Mouse (Mus musculus) kidney, postnatal 0 days (tissue): ENCODE data around the gene Dyx1c1. TPM values are rescaled to one million over a fixed set of nuclear protein-coding genes. Genes with fewer than 3 reads are reported as not detected.

Experiments
- ATAC-seq: fragments of 200-750 bp; cut with Nextera tagmentation; replicated peaks from 2 replicates; pipeline ENCODE4 v1.8.0; 2017; ENCODE audit warnings: low read depth, moderate number of reproducible peaks, moderate TSS enrichment, moderate library complexity; ENCODE audit not compliant: low FRiP score
- DNase-seq: peaks from one replicate; pipeline ENCODE4 v3.0.0-alpha.2; 2016; ENCODE audit warnings: low spot score
- H3K27ac ChIP-seq: fragments of 300-500 bp; sonication (generic); 2 replicates; pipeline ENCODE4 v1.5.1; 2014; ENCODE audit warnings: mild to moderate bottlenecking
- H3K27me3 ChIP-seq: fragments of 300-500 bp; sonication (generic); 2 replicates; pipeline ENCODE4 v1.6.1; 2014; ENCODE audit warnings: low read length, mixed read lengths; ENCODE audit not compliant: insufficient read depth
- H3K36me3 ChIP-seq: fragments of 300-500 bp; sonication (generic); 2 replicates; pipeline ENCODE4 v1.6.1; 2014; ENCODE audit warnings: low read length, mixed read lengths; ENCODE audit not compliant: insufficient read depth
- H3K4me1 ChIP-seq: fragments of 300-500 bp; sonication (generic); replicated peaks from 2 replicates; pipeline ENCODE4 v1.6.1; 2014; ENCODE audit warnings: antibody characterized with exemption, low read length, mixed read lengths; ENCODE audit not compliant: insufficient read depth
- H3K4me2 ChIP-seq: fragments of 300-500 bp; sonication (generic); 2 replicates; pipeline ENCODE4 v1.6.1; 2014; ENCODE audit warnings: mild to moderate bottlenecking, low read length, moderate library complexity, mixed read lengths
- H3K4me3 ChIP-seq: fragments of 300-500 bp; sonication (generic); replicated peaks from 2 replicates; pipeline ENCODE4 v1.5.1; 2014; ENCODE audit warnings: low read depth, low read length
- H3K9ac ChIP-seq: fragments of 300-500 bp; sonication (generic); 2 replicates; pipeline ENCODE4 v1.6.1; 2014; ENCODE audit warnings: low read depth, low read length
- H3K9me3 ChIP-seq: fragments of 300-500 bp; sonication (generic); replicated peaks from 2 replicates; pipeline ENCODE4 v1.6.1; 2016; ENCODE audit warnings: low read length, inconsistent platforms, mixed read lengths
- CTCF ChIP-seq: IDR thresholded peaks from 2 replicates; pipeline ENCODE4 v1.5.1; 2016; ENCODE audit warnings: antibody characterized with exemption, low read depth, mild to moderate bottlenecking, moderate library complexity
- WGBS: fragments of 180-500 bp; shearing (Covaris S2); extraction: QIAGEN DNeasy Blood & Tissue Kit; methylation state at CpG from one replicate; pipeline ENCODE4 v1.1.7; 2014; 5-methylcytosine and 5-hydroxymethylcytosine counted together
- polyA plus RNA-seq: library from polyadenylated mRNA; unstranded; fragments of >200 nt; fragmentation: Nextera tagmentation; extraction: Ambion mirVana; gene quantifications from 2 replicates; pipeline ENCODE4 v1.2.1, GENCODE M21; 2015

Dyx1c1 gene
- polyA plus RNA-seq, 1 experiment from 2014 or later = 2.8 TPM

GRCm38 (mm10) chr9:72925935-72926258 lies 32.7 kb upstream of the Dyx1c1 start:
- no peak; the same call in 1 of the 2 replicates for ATAC-seq
- Histone ChIP-seq H3K9me3 (no peaks in the 10 kb centered on the region), H3K4me2 (peak overlapping the region; percentile 96), H3K9ac (peak overlapping the region; percentile 95), H3K36me3 (no peaks in the 10 kb centered on the region), H3K27ac (peak overlapping the region; percentile 88), H3K4me3 (peak overlapping the region; percentile 82), H3K27me3 (no peaks in the 10 kb centered on the region), H3K4me1 (no peaks in the 10 kb centered on the region)
- no peak for TF ChIP-seq CTCF
- 2% methylated on average over 20 of the region's 20 CpGs for WGBS
- no peak for DNase-seq

DNA sequence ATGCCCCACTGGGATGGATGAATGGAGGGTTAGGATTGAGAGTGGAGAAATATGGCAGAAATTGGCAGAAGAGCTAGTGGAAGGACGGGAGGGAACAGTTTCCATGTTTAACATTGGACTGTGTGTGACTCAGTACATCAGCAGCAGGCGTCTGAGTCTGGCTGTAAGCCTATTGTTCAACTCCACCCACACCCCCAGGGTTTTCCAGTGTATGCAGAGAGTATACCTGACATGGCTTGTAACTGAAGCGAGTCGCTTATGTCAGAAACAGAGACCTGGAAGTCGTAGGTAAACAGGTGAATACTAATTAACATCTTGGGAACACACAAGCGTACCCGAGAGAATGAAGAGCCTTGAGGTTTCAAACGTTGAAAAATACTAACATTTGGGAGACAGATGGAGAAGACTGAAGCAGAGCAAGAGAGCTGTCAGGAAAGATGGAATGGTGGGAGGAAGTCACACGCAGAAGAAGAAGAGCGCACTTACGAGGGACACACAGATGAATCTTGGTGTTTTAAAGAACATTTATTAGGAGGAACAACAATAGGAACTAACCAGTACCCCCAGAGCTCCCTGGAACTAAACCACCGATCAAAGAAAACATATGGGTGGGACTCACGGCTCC lies 27.3 kb upstream of the Dyx1c1 start:
- Histone ChIP-seq H3K4me1 (no peaks in the 10 kb centered on the region), H3K9ac (no peak overlapping the region), H3K9me3 (no peaks in the 10 kb centered on the region), H3K27ac (no peak overlapping the region), H3K4me2 (no peak overlapping the region), H3K4me3 (no peak overlapping the region), H3K27me3 (no peaks in the 10 kb centered on the region), H3K36me3 (no peaks in the 10 kb centered on the region)
- WGBS = 84% methylated on average over 13 of the region's 13 CpGs
- ATAC-seq = no peak
- no peak for TF ChIP-seq CTCF
- DNase-seq = no peak

- no peak overlapping the region for H3K9ac ChIP-seq
- H3K27ac ChIP-seq = no peak overlapping the region
- H3K4me3 ChIP-seq = no peak overlapping the region
- no peak overlapping the region for H3K4me2 ChIP-seq
- ATAC-seq = no peak
- 0 out of 2 replicates have a peak, but pooled peaks have one; percentile 34 for TF ChIP-seq CTCF
- no peaks in the 10 kb centered on the region for H3K4me1 ChIP-seq
- 88% methylated on average over 4 of the region's 4 CpGs for WGBS
- H3K36me3 ChIP-seq = no peaks in the 10 kb centered on the region
- no peaks in the 10 kb centered on the region for H3K9me3 ChIP-seq
- DNase-seq = no peak
- H3K27me3 ChIP-seq = no peaks in the 10 kb centered on the region
These were observed 23.3 kb upstream of the Dyx1c1 start for GRCm38 (mm10) chr9:72935309-72935708.

DNA sequence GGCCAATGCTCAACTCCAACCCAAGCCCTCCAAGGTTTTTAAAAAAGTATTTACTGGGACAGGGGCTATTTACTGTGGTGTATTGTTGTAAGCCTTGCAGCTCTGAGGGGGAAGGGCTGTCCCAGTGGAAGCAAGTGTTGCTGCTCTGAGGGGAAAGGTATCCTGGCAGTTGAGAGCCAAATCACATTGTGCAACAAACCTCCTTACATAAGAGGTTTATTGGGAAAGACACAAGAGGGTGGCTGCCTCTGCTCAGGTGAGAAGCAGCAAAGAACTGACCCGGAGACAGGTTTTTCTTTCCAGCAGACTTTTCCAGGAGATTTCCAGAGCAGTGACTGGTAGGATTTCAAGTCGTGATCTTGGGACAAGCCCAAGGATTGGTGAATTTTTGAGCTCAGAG lies 22.3 kb upstream of the Dyx1c1 start:
- no peaks in the 10 kb centered on the region for H3K4me1 ChIP-seq
- no peak overlapping the region for H3K9ac ChIP-seq
- ATAC-seq = no peak
- H3K36me3 ChIP-seq = no peaks in the 10 kb centered on the region
- H3K9me3 ChIP-seq = no peaks in the 10 kb centered on the region
- no peak for DNase-seq
- no peak overlapping the region for H3K4me2 ChIP-seq
- H3K4me3 ChIP-seq = no peak overlapping the region
- H3K27ac ChIP-seq = no peak overlapping the region
- no peaks in the 10 kb centered on the region for H3K27me3 ChIP-seq
- TF ChIP-seq CTCF = no peak
- WGBS = 87% methylated on average over 2 of the region's 2 CpGs

DNA sequence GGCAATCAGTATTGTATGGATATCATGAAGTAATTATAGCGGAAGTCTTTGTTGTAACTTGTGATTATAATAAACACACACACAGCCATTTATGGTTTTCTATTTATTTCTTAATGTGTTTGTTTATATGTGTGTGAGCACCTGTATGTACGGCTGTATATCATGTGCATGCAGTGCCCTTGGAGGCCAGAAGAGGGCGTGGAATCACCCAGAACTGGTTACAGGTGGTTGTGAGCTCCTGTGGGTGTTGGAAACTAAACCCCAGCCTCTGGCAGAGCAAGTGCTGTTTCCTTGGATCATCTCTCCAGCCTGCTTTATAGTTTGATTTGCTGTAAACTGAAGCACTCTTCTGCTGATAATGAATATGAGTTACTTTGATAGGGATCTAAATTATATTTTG lies 15.2 kb upstream of the Dyx1c1 start:
- ATAC-seq (no peak), DNase-seq (no peak)
- 64% methylated on average over 3 of the region's 3 CpGs for WGBS
- Histone ChIP-seq H3K9ac (no peak overlapping the region), H3K4me1 (no peaks in the 10 kb centered on the region), H3K4me2 (no peak overlapping the region), H3K4me3 (no peak overlapping the region), H3K36me3 (peaks cover 13% of the 10 kb centered on the region; the same call in 1 of the 2 replicates), H3K27ac (no peak overlapping the region), H3K27me3 (no peaks in the 10 kb centered on the region), H3K9me3 (no peaks in the 10 kb centered on the region)
- TF ChIP-seq CTCF = peak; percentile 47

GRCm38 (mm10) chr9:72944286-72944685 lies 14.3 kb upstream of the Dyx1c1 start:
- 90% methylated on average over 13 of the region's 13 CpGs for WGBS
- no peak overlapping the region for H3K4me2 ChIP-seq
- H3K27me3 ChIP-seq = no peaks in the 10 kb centered on the region
- H3K36me3 ChIP-seq = peaks cover 13% of the 10 kb centered on the region; the same call in 1 of the 2 replicates
- H3K4me1 ChIP-seq = no peaks in the 10 kb centered on the region
- no peaks in the 10 kb centered on the region for H3K9me3 ChIP-seq
- ATAC-seq (no peak), DNase-seq (no peak)
- no peak overlapping the region for H3K4me3 ChIP-seq
- no peak overlapping the region for H3K27ac ChIP-seq
- TF ChIP-seq CTCF = no peak
- H3K9ac ChIP-seq = no peak overlapping the region

- no peaks in the 10 kb centered on the region for H3K4me1 ChIP-seq
- WGBS = 97% methylated on average over 1 of the region's 1 CpGs
These were observed 11.6 kb upstream of the Dyx1c1 start for GRCm38 (mm10) chr9:72947010-72947409.

More at GRCm38 (mm10) chr9:72947010-72947409, 11.6 kb upstream of the Dyx1c1 start:
- H3K4me2 ChIP-seq = no peak overlapping the region
- no peaks in the 10 kb centered on the region for H3K27me3 ChIP-seq
- ATAC-seq (no peak), DNase-seq (no peak)
- peaks cover 13% of the 10 kb centered on the region; the same call in 1 of the 2 replicates for H3K36me3 ChIP-seq
- H3K4me3 ChIP-seq = no peak overlapping the region
- H3K9ac ChIP-seq = no peak overlapping the region
- TF ChIP-seq CTCF = peak; percentile 28; the same call in 1 of the 2 replicates
- no peaks in the 10 kb centered on the region for H3K9me3 ChIP-seq
- no peak overlapping the region for H3K27ac ChIP-seq
